Mouse (Mus musculus): Measurements from ENCODE around the gene Calr4. TPM values are rescaled to one million over a fixed set of nuclear protein-coding genes. Genes with fewer than 3 reads are reported as not detected.

Gene Calr4
- total RNA-seq (2014; rRNA removed) (not detected in 2 replicates), polyA plus RNA-seq (2012; rRNA removed) (not detected in 2 replicates)

DNA sequence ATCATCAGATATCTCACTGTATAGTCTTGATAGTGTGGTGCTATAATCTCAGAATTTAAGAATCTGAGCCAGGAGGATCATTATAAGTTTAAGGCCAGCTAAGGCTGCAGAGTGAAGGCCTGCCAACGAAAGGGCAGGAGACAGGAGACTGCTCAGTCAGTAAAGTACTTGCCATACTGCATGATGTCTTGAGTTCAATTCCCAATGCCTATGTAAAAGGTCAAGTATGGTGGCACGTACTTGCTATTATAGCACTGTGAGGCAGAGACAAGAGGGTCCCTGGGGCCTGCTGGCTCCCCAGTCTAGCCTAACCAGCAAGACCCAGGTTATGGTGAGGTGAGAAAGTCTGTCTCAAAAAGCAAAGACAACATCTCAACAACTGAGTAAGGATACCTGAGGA lies at the start of gene Calr4:
TSS of gene Calr4 (plus strand) at position 301 of the 400 bp plus-strand sequence.
- no peaks in the 10 kb centered on the region for H3K79me2 ChIP-seq (ENCODE audit: control insufficient read depth, insufficient read depth, low read length)
- 89% methylated on average over 2 of the region's 2 CpGs for WGBS

GRCm38 (mm10) chr4:109185616-109186405 lies 48.5 kb upstream of the Calr4 start:
- no peak overlapping the region for H3K27ac ChIP-seq (replicated peaks; ENCODE audit: insufficient read depth, low read depth, low read length)
- no peaks in the 10 kb centered on the region for H3K36me3 ChIP-seq (ENCODE audit: control insufficient read depth, insufficient read depth, low read length)
- no peak overlapping the region for H3K4me3 ChIP-seq (ENCODE audit: insufficient read depth, low read depth, low read length)
- no peaks in the 10 kb centered on the region for H3K4me1 ChIP-seq (ENCODE audit: control insufficient read depth, insufficient read depth, low read length)
- no peak overlapping the region for H3K9ac ChIP-seq (ENCODE audit: low read depth, low read length)
- TF ChIP-seq POLR2A (IDR thresholded peaks at IDR 0.05; ENCODE audit: extremely low read depth, insufficient read depth, low read length), result no peak
- no peak for TF ChIP-seq CTCF (IDR thresholded peaks at IDR 0.05; ENCODE audit: low read depth, low read length)
- DNase-seq (ENCODE audit: extremely low read depth, low read depth, low spot score), result no peak
- peaks cover 17% of the 10 kb centered on the region; the same call in 1 of the 2 replicates for H3K79me2 ChIP-seq (ENCODE audit: control insufficient read depth, insufficient read depth, low read length)
- H3K27me3 ChIP-seq (ENCODE audit: control insufficient read depth, insufficient read depth, low read length), result no peaks in the 10 kb centered on the region
- 77% methylated on average over 8 of the region's 8 CpGs for WGBS

More for the DNA sequence above, at the start of gene Calr4:
- TF ChIP-seq POLR2A (IDR thresholded peaks at IDR 0.05; ENCODE audit: extremely low read depth, insufficient read depth, low read length) (no peak), CTCF (IDR thresholded peaks at IDR 0.05; ENCODE audit: low read depth, low read length) (no peak)
- H3K27me3 ChIP-seq (ENCODE audit: control insufficient read depth, insufficient read depth, low read length), result no peaks in the 10 kb centered on the region; the same call in 1 of the 2 replicates
- no peaks in the 10 kb centered on the region for H3K4me1 ChIP-seq (ENCODE audit: control insufficient read depth, insufficient read depth, low read length)
- DNase-seq (ENCODE audit: extremely low read depth, low read depth, low spot score), result no peak
- no peak within 1 kb of the TSS for H3K27ac ChIP-seq (replicated peaks; ENCODE audit: insufficient read depth, low read depth, low read length)
- H3K36me3 ChIP-seq (ENCODE audit: control insufficient read depth, insufficient read depth, low read length), result no peaks in the 10 kb centered on the region
- H3K9ac ChIP-seq (ENCODE audit: low read depth, low read length), result no peak within 1 kb of the TSS
- no peak within 1 kb of the TSS for H3K4me3 ChIP-seq (ENCODE audit: insufficient read depth, low read depth, low read length)

- Histone ChIP-seq H3K9ac (ENCODE audit: low read depth, low read length) (no peak overlapping the region), H3K4me1 (ENCODE audit: control insufficient read depth, insufficient read depth, low read length) (peaks cover 2% of the 10 kb centered on the region; the same call in 1 of the 2 replicates), H3K79me2 (ENCODE audit: control insufficient read depth, insufficient read depth, low read length) (peaks cover 11% of the 10 kb centered on the region), H3K27me3 (ENCODE audit: control insufficient read depth, insufficient read depth, low read length) (no peaks in the 10 kb centered on the region), H3K4me3 (ENCODE audit: insufficient read depth, low read depth, low read length) (no peak overlapping the region), H3K36me3 (ENCODE audit: control insufficient read depth, insufficient read depth, low read length) (no peaks in the 10 kb centered on the region; the same call in 1 of the 2 replicates), H3K27ac (replicated peaks; ENCODE audit: insufficient read depth, low read depth, low read length) (no peak overlapping the region)
- no peak for DNase-seq (ENCODE audit: extremely low read depth, low read depth, low spot score)
- TF ChIP-seq CTCF (IDR thresholded peaks at IDR 0.05; ENCODE audit: low read depth, low read length), result no peak
- no peak for TF ChIP-seq POLR2A (IDR thresholded peaks at IDR 0.05; ENCODE audit: extremely low read depth, insufficient read depth, low read length)
- WGBS, result 77% methylated on average over 10 of the region's 10 CpGs
Measured at GRCm38 (mm10) chr4:109191598-109191997, 42.7 kb upstream of the Calr4 start.

DNA sequence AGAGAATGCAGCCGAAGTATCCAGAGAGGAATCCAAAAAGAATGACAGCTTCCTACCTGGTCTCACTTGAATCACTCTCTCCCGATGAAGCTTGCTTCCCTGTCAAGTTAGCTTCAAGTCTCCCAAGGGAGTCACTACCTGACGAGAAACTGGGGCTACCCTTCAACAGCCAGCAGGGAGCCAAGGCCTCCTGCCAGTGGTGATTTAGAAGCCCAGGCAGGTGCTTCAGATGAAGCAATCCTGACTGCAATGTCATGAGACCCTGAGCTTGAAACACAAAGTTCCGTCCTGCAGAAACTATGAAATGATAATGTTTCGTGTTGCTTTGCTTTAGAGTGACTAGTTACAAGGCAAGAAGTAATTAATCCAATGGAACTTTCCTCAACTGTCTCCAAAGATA lies 40.4 kb upstream of the Calr4 start:
- DNase-seq (ENCODE audit: extremely low read depth, low read depth, low spot score), result no peak
- Histone ChIP-seq H3K79me2 (ENCODE audit: control insufficient read depth, insufficient read depth, low read length) (peaks cover 15% of the 10 kb centered on the region), H3K4me1 (ENCODE audit: control insufficient read depth, insufficient read depth, low read length) (peaks cover 5% of the 10 kb centered on the region), H3K9ac (ENCODE audit: low read depth, low read length) (no peak overlapping the region), H3K36me3 (ENCODE audit: control insufficient read depth, insufficient read depth, low read length) (no peaks in the 10 kb centered on the region; the same call in 1 of the 2 replicates), H3K27me3 (ENCODE audit: control insufficient read depth, insufficient read depth, low read length) (no peaks in the 10 kb centered on the region), H3K27ac (replicated peaks; ENCODE audit: insufficient read depth, low read depth, low read length) (no peak overlapping the region), H3K4me3 (ENCODE audit: insufficient read depth, low read depth, low read length) (no peak overlapping the region)
- WGBS, result 80% methylated on average over 5 of the region's 5 CpGs
- TF ChIP-seq POLR2A (IDR thresholded peaks at IDR 0.05; ENCODE audit: extremely low read depth, insufficient read depth, low read length) (no peak), CTCF (IDR thresholded peaks at IDR 0.05; ENCODE audit: low read depth, low read length) (no peak)

DNA sequence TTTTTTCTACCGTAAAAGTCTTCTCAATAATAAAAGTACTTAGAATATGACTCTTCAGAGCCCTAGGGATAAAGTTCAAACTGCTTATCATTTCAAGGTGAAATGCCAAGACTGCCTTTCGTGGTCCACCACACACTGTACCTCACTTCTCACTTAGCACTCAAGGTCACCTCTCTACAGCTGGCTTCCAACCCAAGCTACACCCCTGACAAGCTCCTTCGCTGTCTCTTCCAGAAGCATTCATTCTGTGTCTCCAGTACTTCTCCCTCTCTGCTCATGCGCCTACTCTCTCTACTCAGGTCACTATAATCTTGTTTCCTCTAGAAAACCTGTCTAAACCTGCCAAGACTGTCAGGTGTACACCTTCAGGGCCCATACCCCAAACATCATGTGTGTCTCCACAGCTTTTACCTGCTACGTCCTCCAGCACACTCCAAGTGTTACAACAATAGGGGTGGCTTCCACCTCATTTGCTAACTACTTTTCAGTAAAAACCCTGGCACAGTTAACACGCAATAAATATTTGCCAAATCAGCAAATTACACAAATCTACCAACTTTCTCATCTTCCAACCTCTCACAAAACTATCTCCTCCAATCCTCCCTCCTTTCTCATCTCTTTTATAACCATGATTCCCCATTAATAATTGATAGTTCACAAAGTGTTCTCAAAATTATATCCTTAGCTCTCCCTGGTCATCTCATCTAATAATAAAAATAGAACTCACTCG lies 38.2 kb upstream of the Calr4 start:
- no peak for DNase-seq (ENCODE audit: extremely low read depth, low read depth, low spot score)
- peaks cover 11% of the 10 kb centered on the region for H3K79me2 ChIP-seq (ENCODE audit: control insufficient read depth, insufficient read depth, low read length)
- WGBS, result 83% methylated on average over 7 of the region's 7 CpGs
- H3K4me1 ChIP-seq (ENCODE audit: control insufficient read depth, insufficient read depth, low read length), result peaks cover 5% of the 10 kb centered on the region
- no peak overlapping the region for H3K4me3 ChIP-seq (ENCODE audit: insufficient read depth, low read depth, low read length)
- H3K9ac ChIP-seq (ENCODE audit: low read depth, low read length), result no peak overlapping the region
- no peaks in the 10 kb centered on the region; the same call in 1 of the 2 replicates for H3K36me3 ChIP-seq (ENCODE audit: control insufficient read depth, insufficient read depth, low read length)
- H3K27ac ChIP-seq (replicated peaks; ENCODE audit: insufficient read depth, low read depth, low read length), result no peak overlapping the region
- TF ChIP-seq CTCF (IDR thresholded peaks at IDR 0.05; ENCODE audit: low read depth, low read length) (no peak), POLR2A (IDR thresholded peaks at IDR 0.05; ENCODE audit: extremely low read depth, insufficient read depth, low read length) (no peak)
- no peaks in the 10 kb centered on the region for H3K27me3 ChIP-seq (ENCODE audit: control insufficient read depth, insufficient read depth, low read length)
